Mouse (Mus musculus): Measurements from ENCODE around the gene Zw10. TPM values are rescaled to one million over a fixed set of nuclear protein-coding genes. Genes with fewer than 3 reads are reported as not detected.

The Zw10 gene
- polyA plus RNA-seq (2014; fragmentation: Nextera tagmentation; extraction: Ambion mirVana) = 30.2 and 48.2 TPM in 2 replicates

- peak; percentile 98 for ATAC-seq (ENCODE audit: low FRiP score, low TSS enrichment)
- Histone ChIP-seq H3K4me2 (replicated peaks; ENCODE audit: low read depth, low read length) (peak within 1 kb of the TSS; percentile 56), H3K27ac (ENCODE audit: low read depth, low read length) (no peak within 1 kb of the TSS), H3K9ac (ENCODE audit: low read depth, low read length) (peak within 1 kb of the TSS; percentile 69), H3K4me1 (ENCODE audit: control insufficient read depth, insufficient read depth, low read length) (peaks cover 9% of the 10 kb centered on the region; the same call in 1 of the 2 replicates), H3K27me3 (ENCODE audit: control insufficient read depth, insufficient read depth, low read length) (no peaks in the 10 kb centered on the region), H3K4me3 (ENCODE audit: low read length) (peak within 1 kb of the TSS; percentile 59), H3K36me3 (ENCODE audit: control insufficient read depth, insufficient read depth, low read length) (peaks cover 16% of the 10 kb centered on the region), H3K9me3 (ENCODE audit: control insufficient read depth, low read length) (no peaks in the 10 kb centered on the region)
- under 1% methylated on average over 53 of the region's 53 CpGs for WGBS
Measured at GRCm38 (mm10) chr9:49055333-49056205, at the start of gene Zw10. Zw10 (plus strand) TSS chr9:49055613.

DNA sequence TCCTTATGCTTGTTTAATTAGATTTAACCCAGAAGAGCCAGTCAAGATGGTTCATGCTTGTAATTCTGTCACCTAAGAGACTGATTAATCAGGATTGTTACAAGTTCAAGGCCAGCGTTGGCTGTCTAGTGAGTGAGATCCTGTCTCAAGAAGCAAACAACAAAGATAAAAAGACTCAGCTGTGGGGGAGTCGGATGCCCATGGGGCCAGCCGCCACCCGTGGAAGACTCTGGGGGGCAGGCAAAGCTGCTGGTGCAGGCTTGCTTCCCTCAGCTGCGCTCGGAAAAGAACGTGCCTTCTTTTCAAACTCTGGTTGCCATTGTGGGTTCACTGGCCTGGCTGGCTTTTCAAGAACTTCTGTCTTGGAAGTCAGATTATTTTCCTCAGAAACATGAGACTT, 39.6 kb upstream of the Zw10 start:
- 58% methylated on average over 7 of the region's 7 CpGs for WGBS
- H3K4me1 ChIP-seq (ENCODE audit: control insufficient read depth, insufficient read depth, low read length) = no peaks in the 10 kb centered on the region
- peaks cover 52% of the 10 kb centered on the region for H3K36me3 ChIP-seq (ENCODE audit: control insufficient read depth, insufficient read depth, low read length)
- no peaks in the 10 kb centered on the region for H3K9me3 ChIP-seq (ENCODE audit: control insufficient read depth, low read length)
- no peak overlapping the region for H3K4me2 ChIP-seq (replicated peaks; ENCODE audit: low read depth, low read length)
- ATAC-seq (ENCODE audit: low FRiP score, low TSS enrichment) = no peak
- H3K4me3 ChIP-seq (ENCODE audit: low read length) = no peak overlapping the region
- no peaks in the 10 kb centered on the region for H3K27me3 ChIP-seq (ENCODE audit: control insufficient read depth, insufficient read depth, low read length)
- H3K9ac ChIP-seq (ENCODE audit: low read depth, low read length) = no peak overlapping the region
- no peak overlapping the region for H3K27ac ChIP-seq (ENCODE audit: low read depth, low read length)

DNA sequence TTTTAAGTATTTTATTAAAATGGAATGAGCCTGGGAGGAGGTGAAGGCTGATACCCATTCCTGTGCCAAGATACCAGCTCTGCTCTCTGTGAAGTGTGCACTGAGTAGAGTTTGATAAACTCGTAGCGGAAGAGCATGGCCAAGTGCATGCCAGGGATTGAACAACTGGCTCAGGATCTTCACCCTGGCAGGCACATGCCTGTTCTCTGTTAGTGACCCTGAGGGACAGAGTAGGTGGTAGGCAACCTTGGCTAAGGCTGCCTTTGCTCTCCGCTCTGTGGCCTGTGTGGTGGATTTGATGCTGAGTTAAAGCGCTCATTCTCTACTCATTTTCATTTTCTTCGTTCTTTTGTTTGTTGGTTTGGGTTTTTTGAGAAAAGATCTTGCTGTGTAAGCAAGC, 34.1 kb upstream of the Zw10 start:
- no peaks in the 10 kb centered on the region for H3K4me1 ChIP-seq (ENCODE audit: control insufficient read depth, insufficient read depth, low read length)
- WGBS = 94% methylated on average over 5 of the region's 5 CpGs
- no peaks in the 10 kb centered on the region for H3K9me3 ChIP-seq (ENCODE audit: control insufficient read depth, low read length)
- no peak for ATAC-seq (ENCODE audit: low FRiP score, low TSS enrichment)
- no peaks in the 10 kb centered on the region for H3K27me3 ChIP-seq (ENCODE audit: control insufficient read depth, insufficient read depth, low read length)
- H3K27ac ChIP-seq (ENCODE audit: low read depth, low read length) = no peak overlapping the region
- H3K4me3 ChIP-seq (ENCODE audit: low read length) = no peak overlapping the region
- H3K36me3 ChIP-seq (ENCODE audit: control insufficient read depth, insufficient read depth, low read length) = peaks cover 31% of the 10 kb centered on the region; the same call in 1 of the 2 replicates
- no peak overlapping the region for H3K9ac ChIP-seq (ENCODE audit: low read depth, low read length)
- H3K4me2 ChIP-seq (replicated peaks; ENCODE audit: low read depth, low read length) = no peak overlapping the region

DNA sequence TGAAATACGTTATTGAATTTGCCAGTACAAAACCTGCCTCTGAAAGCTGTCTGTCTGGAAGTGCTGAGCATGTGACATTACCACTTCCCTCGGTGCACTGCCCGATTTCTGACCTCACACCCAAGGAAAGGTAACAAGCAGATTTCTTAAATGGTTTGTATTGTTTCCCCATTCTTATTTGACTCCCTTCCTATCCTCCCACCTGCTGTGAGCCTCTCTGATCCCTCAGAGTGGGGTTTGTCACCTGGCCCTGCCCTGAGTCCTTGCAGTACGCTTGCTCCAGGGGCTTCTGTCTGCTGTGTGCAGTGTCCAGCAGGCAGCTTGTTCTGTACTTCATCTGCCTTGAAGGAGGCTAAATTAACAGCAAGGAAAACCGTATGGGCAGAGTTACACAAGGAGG, 31.5 kb upstream of the Zw10 start:
- Histone ChIP-seq H3K4me2 (replicated peaks; ENCODE audit: low read depth, low read length) (no peak overlapping the region), H3K4me3 (ENCODE audit: low read length) (no peak overlapping the region), H3K27me3 (ENCODE audit: control insufficient read depth, insufficient read depth, low read length) (no peaks in the 10 kb centered on the region), H3K36me3 (ENCODE audit: control insufficient read depth, insufficient read depth, low read length) (peaks cover 40% of the 10 kb centered on the region), H3K4me1 (ENCODE audit: control insufficient read depth, insufficient read depth, low read length) (no peaks in the 10 kb centered on the region), H3K9me3 (ENCODE audit: control insufficient read depth, low read length) (no peaks in the 10 kb centered on the region), H3K27ac (ENCODE audit: low read depth, low read length) (no peak overlapping the region), H3K9ac (ENCODE audit: low read depth, low read length) (no peak overlapping the region)
- WGBS = 90% methylated on average over 5 of the region's 5 CpGs
- no peak for ATAC-seq (ENCODE audit: low FRiP score, low TSS enrichment)

- Histone ChIP-seq H3K27me3 (ENCODE audit: control insufficient read depth, insufficient read depth, low read length) (no peaks in the 10 kb centered on the region), H3K4me2 (replicated peaks; ENCODE audit: low read depth, low read length) (no peak overlapping the region), H3K4me1 (ENCODE audit: control insufficient read depth, insufficient read depth, low read length) (no peaks in the 10 kb centered on the region), H3K9ac (ENCODE audit: low read depth, low read length) (no peak overlapping the region), H3K36me3 (ENCODE audit: control insufficient read depth, insufficient read depth, low read length) (peaks cover 45% of the 10 kb centered on the region), H3K9me3 (ENCODE audit: control insufficient read depth, low read length) (no peaks in the 10 kb centered on the region), H3K4me3 (ENCODE audit: low read length) (no peak overlapping the region), H3K27ac (ENCODE audit: low read depth, low read length) (no peak overlapping the region)
- WGBS = 78% methylated on average over 2 of the region's 2 CpGs
- no peak for ATAC-seq (ENCODE audit: low FRiP score, low TSS enrichment)
Measured at GRCm38 (mm10) chr9:49024529-49024928, 30.9 kb upstream of the Zw10 start.

- Histone ChIP-seq H3K4me1 (ENCODE audit: control insufficient read depth, insufficient read depth, low read length) (no peaks in the 10 kb centered on the region), H3K4me2 (replicated peaks; ENCODE audit: low read depth, low read length) (no peak overlapping the region), H3K9me3 (ENCODE audit: control insufficient read depth, low read length) (no peaks in the 10 kb centered on the region), H3K36me3 (ENCODE audit: control insufficient read depth, insufficient read depth, low read length) (peaks cover 72% of the 10 kb centered on the region), H3K4me3 (ENCODE audit: low read length) (no peak overlapping the region), H3K9ac (ENCODE audit: low read depth, low read length) (no peak overlapping the region), H3K27me3 (ENCODE audit: control insufficient read depth, insufficient read depth, low read length) (no peaks in the 10 kb centered on the region), H3K27ac (ENCODE audit: low read depth, low read length) (no peak overlapping the region)
- 93% methylated on average over 4 of the region's 4 CpGs for WGBS
- no peak for ATAC-seq (ENCODE audit: low FRiP score, low TSS enrichment)
Measured at GRCm38 (mm10) chr9:49034764-49035163, 20.6 kb upstream of the Zw10 start.

DNA sequence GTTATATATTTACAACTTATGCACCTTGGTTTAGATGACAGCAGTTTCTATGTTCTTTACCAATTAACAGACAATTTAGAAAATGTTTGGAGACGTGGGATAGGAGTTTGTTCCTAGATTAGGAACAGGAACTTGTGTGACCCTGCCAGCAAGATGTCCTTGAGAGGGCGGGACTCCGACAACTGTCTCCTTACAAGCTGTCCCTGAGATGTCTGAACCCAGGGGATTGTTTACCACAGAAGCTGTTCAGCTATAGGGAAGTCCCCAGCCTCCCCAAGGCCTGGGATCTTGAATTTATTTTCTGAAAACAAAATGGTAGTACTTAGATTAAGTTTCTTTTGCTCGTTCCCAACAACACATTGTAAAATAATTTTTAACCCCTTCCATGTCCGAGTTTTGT, 4.5 kb upstream of the Zw10 start:
- Histone ChIP-seq H3K4me2 (replicated peaks; ENCODE audit: low read depth, low read length) (no peak overlapping the region), H3K9me3 (ENCODE audit: control insufficient read depth, low read length) (no peaks in the 10 kb centered on the region), H3K4me3 (ENCODE audit: low read length) (no peak overlapping the region), H3K9ac (ENCODE audit: low read depth, low read length) (no peak overlapping the region), H3K27ac (ENCODE audit: low read depth, low read length) (no peak overlapping the region), H3K36me3 (ENCODE audit: control insufficient read depth, insufficient read depth, low read length) (no peaks in the 10 kb centered on the region), H3K4me1 (ENCODE audit: control insufficient read depth, insufficient read depth, low read length) (no peaks in the 10 kb centered on the region), H3K27me3 (ENCODE audit: control insufficient read depth, insufficient read depth, low read length) (no peaks in the 10 kb centered on the region)
- 70% methylated on average over 5 of the region's 5 CpGs for WGBS
- no peak for ATAC-seq (ENCODE audit: low FRiP score, low TSS enrichment)

DNA sequence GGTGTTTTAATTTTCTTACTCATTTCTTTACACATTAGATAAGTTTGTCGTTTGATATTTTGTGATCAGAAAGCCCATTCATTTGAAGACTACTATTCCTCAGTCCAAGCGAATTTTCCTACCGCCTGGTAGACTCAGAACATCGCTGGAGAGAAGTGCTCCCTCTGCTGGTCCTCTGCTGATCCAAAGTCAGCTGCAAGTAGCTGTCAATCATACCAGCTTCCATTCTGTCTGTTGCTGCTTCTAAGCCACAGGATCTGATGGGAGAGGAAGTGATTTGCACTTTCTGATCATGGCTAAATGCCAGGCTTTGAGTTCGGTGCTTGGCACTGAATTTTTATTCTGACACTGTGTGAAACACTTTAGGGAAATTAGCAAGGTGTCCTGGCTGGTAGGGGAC, 4.1 kb upstream of the Zw10 start:
- H3K9ac ChIP-seq (ENCODE audit: low read depth, low read length) = no peak overlapping the region
- H3K4me1 ChIP-seq (ENCODE audit: control insufficient read depth, insufficient read depth, low read length) = peaks cover 2% of the 10 kb centered on the region; the same call in 1 of the 2 replicates
- H3K4me2 ChIP-seq (replicated peaks; ENCODE audit: low read depth, low read length) = no peak overlapping the region
- no peak for ATAC-seq (ENCODE audit: low FRiP score, low TSS enrichment)
- H3K36me3 ChIP-seq (ENCODE audit: control insufficient read depth, insufficient read depth, low read length) = no peaks in the 10 kb centered on the region
- H3K27ac ChIP-seq (ENCODE audit: low read depth, low read length) = no peak overlapping the region
- no peaks in the 10 kb centered on the region for H3K9me3 ChIP-seq (ENCODE audit: control insufficient read depth, low read length)
- no peaks in the 10 kb centered on the region for H3K27me3 ChIP-seq (ENCODE audit: control insufficient read depth, insufficient read depth, low read length)
- no peak overlapping the region for H3K4me3 ChIP-seq (ENCODE audit: low read length)
- 11% methylated on average over 5 of the region's 5 CpGs for WGBS

GRCm38 (mm10) chr9:49054028-49054427, 1.4 kb upstream of the Zw10 start:
- 79% methylated on average over 3 of the region's 3 CpGs for WGBS
- Histone ChIP-seq H3K9ac (ENCODE audit: low read depth, low read length) (no peak overlapping the region), H3K27ac (ENCODE audit: low read depth, low read length) (no peak overlapping the region), H3K9me3 (ENCODE audit: control insufficient read depth, low read length) (no peaks in the 10 kb centered on the region), H3K36me3 (ENCODE audit: control insufficient read depth, insufficient read depth, low read length) (peaks cover 7% of the 10 kb centered on the region; the same call in 1 of the 2 replicates), H3K27me3 (ENCODE audit: control insufficient read depth, insufficient read depth, low read length) (no peaks in the 10 kb centered on the region), H3K4me2 (replicated peaks; ENCODE audit: low read depth, low read length) (no peak overlapping the region), H3K4me1 (ENCODE audit: control insufficient read depth, insufficient read depth, low read length) (peaks cover 9% of the 10 kb centered on the region; the same call in 1 of the 2 replicates), H3K4me3 (ENCODE audit: low read length) (no peak overlapping the region)
- no peak for ATAC-seq (ENCODE audit: low FRiP score, low TSS enrichment)

Measured in kidney, embryonic 14.5 days (tissue).